Mouse (Mus musculus) hindbrain, embryonic 10.5 days (tissue): Measurements from ENCODE around the gene Asgr2. TPM values are rescaled to one million over a fixed set of nuclear protein-coding genes. Genes with fewer than 3 reads are reported as not detected.
"Not testable (repeated sequence)": the region's sequence is repeated elsewhere in the genome, so short reads cannot be mapped to it uniquely, and the experiment has no call there.

Source experiments
- DNase-seq: peaks from one replicate; pipeline ENCODE4 v3.0.0-alpha.2; 2017; ENCODE audit warnings: low spot score
- H3K27ac ChIP-seq: fragments of 300-500 bp; sonication (generic); 2 replicates; pipeline ENCODE4 v1.5.1; 2016; ENCODE audit warnings: mild to moderate bottlenecking, moderate library complexity
- H3K27me3 ChIP-seq: fragments of 300-500 bp; sonication (generic); 2 replicates; pipeline ENCODE4 v1.6.1; 2016; ENCODE audit warnings: mild to moderate bottlenecking; ENCODE audit not compliant: poor library complexity, insufficient read depth, severe bottlenecking
- H3K36me3 ChIP-seq: fragments of 300-500 bp; sonication (generic); 2 replicates; pipeline ENCODE4 v1.6.1; 2016; ENCODE audit warnings: mild to moderate bottlenecking, moderate library complexity
- H3K4me1 ChIP-seq: fragments of 300-500 bp; sonication (generic); replicated peaks from 2 replicates; pipeline ENCODE4 v1.6.1; 2016; ENCODE audit warnings: mild to moderate bottlenecking
- H3K4me3 ChIP-seq: fragments of 300-500 bp; sonication (generic); 2 replicates; pipeline ENCODE4 v1.5.1; 2016; ENCODE audit warnings: mild to moderate bottlenecking, moderate library complexity
- H3K9me3 ChIP-seq: fragments of 300-500 bp; sonication (generic); 2 replicates; pipeline ENCODE4 v1.6.1; 2016; ENCODE audit warnings: mild to moderate bottlenecking, moderate library complexity
- WGBS: fragments of 180-500 bp; shearing (Covaris S2); methylation state at CpG from one replicate; pipeline ENCODE4 v1.1.7; 2016; 5-methylcytosine and 5-hydroxymethylcytosine counted together
- polyA plus RNA-seq: library from polyadenylated mRNA; unstranded; fragments of >200 nt; fragmentation: Nextera tagmentation; extraction: Ambion mirVana; gene quantifications from 2 replicates; pipeline ENCODE4 v1.2.1, GENCODE M21; 2016

The Asgr2 gene
- polyA plus RNA-seq, 1 experiment from 2014 or later = not detected

GRCm38 (mm10) chr11:70103701-70104315 lies 11.4 kb downstream of the Asgr2 start:
- WGBS = 83% methylated on average over 14 of the region's 14 CpGs
- no peak overlapping the region for H3K4me3 ChIP-seq
- no peaks in the 10 kb centered on the region for H3K27me3 ChIP-seq
- H3K4me1 ChIP-seq = no peaks in the 10 kb centered on the region
- H3K36me3 ChIP-seq = no peaks in the 10 kb centered on the region
- no peak overlapping the region for H3K27ac ChIP-seq
- DNase-seq = no peak
- H3K9me3 ChIP-seq = no peaks in the 10 kb centered on the region

- H3K4me1 ChIP-seq = no peaks in the 10 kb centered on the region
- H3K4me3 ChIP-seq = no peak overlapping the region
- WGBS = 72% methylated on average over 8 of the region's 8 CpGs
- no peak for DNase-seq
- no peaks in the 10 kb centered on the region for H3K27me3 ChIP-seq
- H3K9me3 ChIP-seq = no peaks in the 10 kb centered on the region
- no peaks in the 10 kb centered on the region for H3K36me3 ChIP-seq
- H3K27ac ChIP-seq = 0 out of 2 replicates have a peak overlapping the region, but pooled peaks have one; percentile 2
Observed at GRCm38 (mm10) chr11:70107085-70107484, 14.6 kb downstream of the Asgr2 start.

DNA sequence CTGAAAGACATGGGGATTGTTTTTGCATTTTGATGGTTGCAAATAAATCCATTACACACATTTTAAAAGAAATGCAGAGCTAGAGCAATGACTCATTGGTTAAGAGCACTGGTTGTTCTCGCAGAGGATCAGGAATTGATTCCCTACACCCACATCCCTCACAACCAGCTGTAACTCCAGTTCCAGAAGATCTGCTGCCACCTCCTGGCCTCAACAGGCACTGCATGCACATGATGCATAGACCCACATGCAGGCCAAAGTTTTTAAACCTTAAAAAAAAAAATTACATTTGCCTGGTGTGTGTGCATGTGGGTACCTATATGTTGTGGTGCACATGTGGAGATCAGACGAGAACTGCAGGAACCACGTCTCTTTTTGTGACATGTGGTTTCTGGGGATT lies 17.7 kb downstream of the Asgr2 start:
- DNase-seq = peak; percentile 31
- H3K4me1 ChIP-seq = no peaks in the 10 kb centered on the region

DNA sequence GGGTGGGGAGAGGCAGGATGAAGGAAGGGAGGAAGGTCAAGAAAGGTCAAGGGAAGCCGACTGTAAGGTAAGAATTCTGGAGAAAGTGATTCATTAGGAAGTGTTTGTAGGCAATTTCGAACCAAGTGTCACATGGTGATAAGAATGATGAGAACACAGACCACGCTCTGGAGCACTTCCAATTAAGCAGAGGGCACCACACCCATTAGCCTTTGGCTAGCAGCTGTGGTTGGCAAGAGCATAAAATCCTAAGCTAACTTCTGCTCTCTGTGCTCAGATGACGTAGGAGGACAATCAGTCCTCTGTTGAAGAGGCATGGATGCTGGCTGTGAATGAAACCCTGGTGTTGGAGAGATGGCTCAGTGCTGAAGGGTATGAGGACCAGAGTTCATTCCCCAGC lies 22.1 kb downstream of the Asgr2 start:
- H3K36me3 ChIP-seq = no peaks in the 10 kb centered on the region
- 76% methylated on average over 4 of the region's 4 CpGs for WGBS
- no peak for DNase-seq
- H3K4me1 ChIP-seq = no peaks in the 10 kb centered on the region
- H3K4me3 ChIP-seq = no peak overlapping the region
- no peak overlapping the region for H3K27ac ChIP-seq
- peaks cover 5% of the 10 kb centered on the region; the same call in 1 of the 2 replicates for H3K9me3 ChIP-seq
- no peaks in the 10 kb centered on the region for H3K27me3 ChIP-seq

More for the DNA sequence above, 17.7 kb downstream of the Asgr2 start:
- Histone ChIP-seq H3K27me3 (no peaks in the 10 kb centered on the region), H3K9me3 (no peaks in the 10 kb centered on the region), H3K27ac (no peak overlapping the region), H3K4me3 (no peak overlapping the region), H3K36me3 (no peaks in the 10 kb centered on the region)
- 73% methylated on average over 3 of the region's 3 CpGs for WGBS

DNA sequence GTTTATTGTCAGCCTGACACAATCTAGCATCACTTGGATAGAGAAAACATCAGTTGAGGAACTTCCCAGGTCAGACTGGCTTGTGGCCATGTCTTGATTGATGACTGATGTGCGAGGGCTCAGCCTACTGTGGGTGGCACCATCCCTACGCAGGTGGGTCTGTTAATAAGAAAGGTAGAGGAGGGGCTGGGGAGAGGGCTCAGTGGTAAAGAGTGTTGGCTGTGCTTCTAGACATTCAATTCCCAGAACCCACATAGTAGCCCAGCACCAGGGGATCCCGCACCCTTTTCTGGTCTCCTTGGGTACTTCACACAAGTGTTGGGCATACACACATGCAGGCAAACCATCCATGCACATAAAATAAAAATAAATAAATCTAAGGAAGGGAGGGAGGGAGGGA lies 23.5 kb downstream of the Asgr2 start:
- Histone ChIP-seq H3K27ac (no peak overlapping the region), H3K36me3 (no peaks in the 10 kb centered on the region), H3K4me3 (no peak overlapping the region), H3K9me3 (peaks cover 14% of the 10 kb centered on the region; the same call in 1 of the 2 replicates), H3K27me3 (no peaks in the 10 kb centered on the region), H3K4me1 (no peaks in the 10 kb centered on the region)
- DNase-seq = no peak
- 87% methylated on average over 3 of the region's 3 CpGs for WGBS

DNA sequence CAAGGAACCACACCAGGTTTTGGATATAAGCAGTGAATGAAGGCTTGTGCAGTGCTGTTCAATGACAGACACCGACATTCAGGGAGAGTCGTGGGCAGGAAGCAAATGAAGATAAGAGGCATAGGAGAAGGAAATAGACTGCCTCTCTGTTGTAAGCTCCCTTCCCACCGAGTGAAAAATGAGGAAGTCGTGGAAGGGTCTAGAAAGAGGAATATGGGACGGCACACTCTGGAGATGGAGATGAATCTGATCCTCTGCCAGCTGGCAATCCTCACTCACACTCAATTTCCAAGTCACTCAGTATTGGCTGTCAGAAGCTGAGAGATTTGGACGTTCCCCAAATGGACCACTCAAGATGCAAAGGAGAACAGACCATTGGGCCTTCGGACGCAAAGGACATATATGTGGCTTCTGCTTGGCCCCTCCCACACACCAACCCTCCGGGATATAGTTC lies 37.5 kb downstream of the Asgr2 start, which contains the start of gene Mgl2:
TSS of gene Mgl2 (plus strand) at position 404 of the 454 bp plus-strand sequence.
- Histone ChIP-seq H3K4me3 (no peak within 1 kb of the TSS), H3K27me3 (no peaks in the 10 kb centered on the region), H3K4me1 (no peaks in the 10 kb centered on the region), H3K9me3 (no peaks in the 10 kb centered on the region), H3K27ac (no peak within 1 kb of the TSS), H3K36me3 (no peaks in the 10 kb centered on the region)
- 85% methylated on average over 9 of the region's 9 CpGs for WGBS
- DNase-seq = no peak

GRCm38 (mm10) chr11:70135001-70135400 lies 42.6 kb downstream of the Asgr2 start:
- not testable (repeated sequence) for H3K9me3 ChIP-seq, H3K4me1 ChIP-seq, H3K27me3 ChIP-seq, DNase-seq, H3K4me3 ChIP-seq, H3K36me3 ChIP-seq, H3K27ac ChIP-seq
- WGBS = 73% methylated on average over 3 of the region's 3 CpGs

DNA sequence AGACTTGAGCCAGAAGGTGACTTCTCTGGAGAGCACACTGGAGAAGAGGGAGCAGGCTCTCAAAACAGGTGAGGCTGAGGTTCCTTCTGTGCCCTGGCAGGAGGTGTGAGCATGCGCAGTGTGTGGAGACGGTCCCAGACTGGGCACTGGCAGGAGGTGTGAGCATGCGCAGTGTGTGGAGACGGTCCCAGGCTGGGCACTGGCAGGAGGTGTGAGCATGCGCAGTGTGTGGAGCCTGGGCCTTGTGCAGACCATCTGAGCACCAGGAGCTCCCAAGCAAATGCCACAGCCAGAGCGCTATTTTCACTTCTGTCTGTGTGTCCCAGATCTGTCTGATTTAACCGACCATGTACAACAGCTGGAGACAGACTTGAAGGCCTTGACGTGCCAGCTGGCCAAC lies 43.5 kb downstream of the Asgr2 start:
- WGBS = 94% methylated on average over 8 of the region's 8 CpGs
- not testable (repeated sequence) for H3K4me3 ChIP-seq

DNA sequence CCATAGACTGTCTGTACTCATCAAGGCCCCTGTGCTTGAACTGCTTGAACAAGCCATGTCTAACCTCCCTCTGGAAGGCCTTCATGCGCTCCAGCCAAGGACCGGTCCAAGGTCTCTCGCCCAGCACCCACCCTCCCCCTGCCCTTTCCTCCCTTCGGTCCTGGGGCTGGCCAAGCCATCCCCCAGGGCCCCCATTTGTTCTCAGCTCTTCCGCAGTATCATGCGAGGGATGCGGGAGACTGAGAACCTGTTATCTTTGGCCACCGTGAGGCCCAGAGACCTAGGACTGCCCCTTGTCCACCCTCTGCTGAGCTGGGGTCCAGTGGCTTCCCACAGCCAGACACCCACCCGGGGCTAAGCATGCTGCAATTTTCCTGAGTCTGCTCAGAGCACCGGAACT lies 46.7 kb downstream of the Asgr2 start:
- 85% methylated on average over 10 of the region's 10 CpGs for WGBS
- Histone ChIP-seq H3K4me1 (no peaks in the 10 kb centered on the region), H3K9me3 (no peaks in the 10 kb centered on the region), H3K4me3 (no peak overlapping the region), H3K27ac (no peak overlapping the region), H3K36me3 (no peaks in the 10 kb centered on the region), H3K27me3 (no peaks in the 10 kb centered on the region)
- no peak for DNase-seq

More for the DNA sequence above, 43.5 kb downstream of the Asgr2 start:
- H3K36me3 ChIP-seq, H3K27ac ChIP-seq, H3K9me3 ChIP-seq, H3K27me3 ChIP-seq, H3K4me1 ChIP-seq, DNase-seq: not testable (repeated sequence)

- Histone ChIP-seq H3K4me3 (no peak overlapping the region), H3K27me3 (no peaks in the 10 kb centered on the region), H3K36me3 (no peaks in the 10 kb centered on the region), H3K27ac (no peak overlapping the region), H3K9me3 (no peaks in the 10 kb centered on the region), H3K4me1 (no peaks in the 10 kb centered on the region)
- 73% methylated on average over 3 of the region's 3 CpGs for WGBS
- no peak for DNase-seq
Observed at GRCm38 (mm10) chr11:70151072-70151471, 58.6 kb downstream of the Asgr2 start.

Other genes with a start within 250 kb of the Asgr2 start
- gene Plscr3, start 246.3 kb upstream of the Asgr2 start, polyA plus RNA-seq = 85.3 and 88.7 TPM in 2 replicates
- gene Tnk1, start 233.9 kb upstream of the Asgr2 start, polyA plus RNA-seq = 0.77 and 1.7 TPM in 2 replicates
- gene Tmem95, start 214.6 kb upstream of the Asgr2 start, polyA plus RNA-seq = not detected in 2 replicates
- gene Kctd11, start 211.2 kb upstream of the Asgr2 start, polyA plus RNA-seq = 5.2 and 6.8 TPM in 2 replicates
- gene Acap1, start 197.1 kb upstream of the Asgr2 start, polyA plus RNA-seq = 1.2 and 1.4 TPM in 2 replicates
- 11.4 and 15.2 TPM in 2 replicates for gene 2810408A11Rik, start 191.7 kb upstream of the Asgr2 start, polyA plus RNA-seq
- gene Neurl4, start 191.6 kb upstream of the Asgr2 start, polyA plus RNA-seq = 12.5 and 13.4 TPM in 2 replicates
- gene Gps2, start 178.8 kb upstream of the Asgr2 start, polyA plus RNA-seq = 96.8 and 105 TPM in 2 replicates
- gene Eif5a, start 170.7 kb upstream of the Asgr2 start, polyA plus RNA-seq = 2,350 and 2,667 TPM in 2 replicates
- 2.8 and 2.9 TPM in 2 replicates for gene Ybx2, start 156.8 kb upstream of the Asgr2 start, polyA plus RNA-seq
- gene Slc2a4, start 144.5 kb upstream of the Asgr2 start, polyA plus RNA-seq = 11.0 and 13.0 TPM in 2 replicates
- gene Cldn7, start 127.9 kb upstream of the Asgr2 start, polyA plus RNA-seq = 14.6 and 37.6 TPM in 2 replicates
- 22.6 and 25.7 TPM in 2 replicates for gene Ctdnep1, start 111.5 kb upstream of the Asgr2 start, polyA plus RNA-seq
- gene Elp5, start 110.1 kb upstream of the Asgr2 start, polyA plus RNA-seq = 156 and 167 TPM in 2 replicates
- gene Gabarap, start 101.5 kb upstream of the Asgr2 start, polyA plus RNA-seq = 421 and 580 TPM in 2 replicates
- gene Phf23, start 96.9 kb upstream of the Asgr2 start, polyA plus RNA-seq = 93.7 and 98.1 TPM in 2 replicates
- 50.3 and 51.8 TPM in 2 replicates for gene Dvl2, start 92.0 kb upstream of the Asgr2 start, polyA plus RNA-seq
- gene Acadvl, start 77.2 kb upstream of the Asgr2 start, polyA plus RNA-seq = 44.9 and 51.7 TPM in 2 replicates
- 16.4 and 19.9 TPM in 2 replicates for gene Dlg4, start 75.7 kb upstream of the Asgr2 start, polyA plus RNA-seq
- 0.68 and 1.3 TPM in 2 replicates for gene Asgr1, start 38.6 kb upstream of the Asgr2 start, polyA plus RNA-seq
- not detected in 2 replicates for gene Mgl2, start 37.7 kb downstream of the Asgr2 start, polyA plus RNA-seq
- 0.35 and 0.81 TPM in 2 replicates for gene Clec10a, start 63.6 kb downstream of the Asgr2 start, polyA plus RNA-seq
- 0.93 and 1.5 TPM in 2 replicates for gene Slc16a11, start 120.1 kb downstream of the Asgr2 start, polyA plus RNA-seq
- 15.7 and 18.0 TPM in 2 replicates for gene Slc16a13, start 128.4 kb downstream of the Asgr2 start, polyA plus RNA-seq
- 5.5 and 5.6 TPM in 2 replicates for gene Bcl6b, start 137.2 kb downstream of the Asgr2 start, polyA plus RNA-seq
- 240 and 261 TPM in 2 replicates for gene 0610010K14Rik, start 145.3 kb downstream of the Asgr2 start, polyA plus RNA-seq
- 10.0 and 14.5 TPM in 2 replicates for gene Gm21988, start 147.2 kb downstream of the Asgr2 start, polyA plus RNA-seq
- 125 and 171 TPM in 2 replicates for gene Rnasek, start 147.2 kb downstream of the Asgr2 start, polyA plus RNA-seq
- gene Alox12, start 162.7 kb downstream of the Asgr2 start, polyA plus RNA-seq = 2.4 and 3.7 TPM in 2 replicates
- gene Alox12e, start 230.0 kb downstream of the Asgr2 start, polyA plus RNA-seq = not detected in 2 replicates